Mouse (Mus musculus): ENCODE data around the gene Myzap. TPM values are rescaled to one million over a fixed set of nuclear protein-coding genes. Genes with fewer than 3 reads are reported as not detected.

The Myzap gene
- polyA plus RNA-seq, 1 experiment from 2014 or later: 7.9 TPM

- Histone ChIP-seq H3K4me1 (ENCODE audit: control insufficient read depth, insufficient read depth, low read length) (peaks cover 4% of the 10 kb centered on the region), H3K9ac (ENCODE audit: low read depth, low read length) (no peak overlapping the region), H3K27ac (ENCODE audit: low read length) (no peak overlapping the region; the same call in 1 of the 2 replicates), H3K4me3 (ENCODE audit: low read length) (no peak overlapping the region), H3K9me3 (ENCODE audit: control insufficient read depth, low read length) (no peaks in the 10 kb centered on the region), H3K27me3 (replicated peaks; ENCODE audit: control insufficient read depth, insufficient read depth, low read length) (no peaks in the 10 kb centered on the region), H3K36me3 (ENCODE audit: control insufficient read depth, insufficient read depth, low read length) (no peaks in the 10 kb centered on the region), H3K4me2 (ENCODE audit: low read depth, low read length) (no peak overlapping the region)
- no peak for ATAC-seq
- 76% methylated on average over 3 of the region's 3 CpGs for WGBS
Measured at GRCm38 (mm10) chr9:71567391-71567790, 24.8 kb downstream of the Myzap start.

DNA sequence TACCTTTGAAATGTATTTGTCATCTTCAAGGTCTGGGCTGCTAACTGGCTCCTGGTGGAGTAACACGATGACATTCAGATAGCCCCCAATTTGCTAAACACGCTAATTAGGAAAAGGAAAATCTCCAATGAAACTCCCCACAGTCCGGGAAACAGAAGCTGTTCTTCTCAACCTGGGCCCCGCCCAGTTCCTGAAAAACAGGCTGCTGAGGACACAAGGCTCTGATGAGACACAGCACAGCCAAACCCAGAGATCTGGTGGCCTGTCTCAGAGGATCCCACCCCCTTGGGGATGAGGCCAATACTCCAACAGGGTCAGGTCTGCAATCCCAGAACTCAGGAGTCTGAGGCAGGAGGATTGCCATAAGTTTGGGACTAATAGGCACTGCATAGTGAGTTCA is 25.4 kb downstream of the Myzap start:
- Histone ChIP-seq H3K36me3 (ENCODE audit: control insufficient read depth, insufficient read depth, low read length) (no peaks in the 10 kb centered on the region), H3K9me3 (ENCODE audit: control insufficient read depth, low read length) (no peaks in the 10 kb centered on the region), H3K27ac (ENCODE audit: low read length) (no peak overlapping the region), H3K27me3 (replicated peaks; ENCODE audit: control insufficient read depth, insufficient read depth, low read length) (no peaks in the 10 kb centered on the region), H3K4me1 (ENCODE audit: control insufficient read depth, insufficient read depth, low read length) (peaks cover 4% of the 10 kb centered on the region), H3K4me2 (ENCODE audit: low read depth, low read length) (no peak overlapping the region), H3K4me3 (ENCODE audit: low read length) (no peak overlapping the region), H3K9ac (ENCODE audit: low read depth, low read length) (no peak overlapping the region)
- no peak for ATAC-seq
- WGBS: 41% methylated on average over 4 of the region's 4 CpGs

GRCm38 (mm10) chr9:71557737-71558136 is 34.4 kb downstream of the Myzap start:
- Histone ChIP-seq H3K4me3 (ENCODE audit: low read length) (no peak overlapping the region), H3K36me3 (ENCODE audit: control insufficient read depth, insufficient read depth, low read length) (no peaks in the 10 kb centered on the region), H3K27me3 (replicated peaks; ENCODE audit: control insufficient read depth, insufficient read depth, low read length) (no peaks in the 10 kb centered on the region), H3K4me2 (ENCODE audit: low read depth, low read length) (no peak overlapping the region), H3K9ac (ENCODE audit: low read depth, low read length) (no peak overlapping the region), H3K27ac (ENCODE audit: low read length) (no peak overlapping the region), H3K9me3 (ENCODE audit: control insufficient read depth, low read length) (no peaks in the 10 kb centered on the region), H3K4me1 (ENCODE audit: control insufficient read depth, insufficient read depth, low read length) (peaks cover 3% of the 10 kb centered on the region; the same call in 1 of the 2 replicates)
- WGBS: 32% methylated on average over 2 of the region's 2 CpGs
- no peak for ATAC-seq

DNA sequence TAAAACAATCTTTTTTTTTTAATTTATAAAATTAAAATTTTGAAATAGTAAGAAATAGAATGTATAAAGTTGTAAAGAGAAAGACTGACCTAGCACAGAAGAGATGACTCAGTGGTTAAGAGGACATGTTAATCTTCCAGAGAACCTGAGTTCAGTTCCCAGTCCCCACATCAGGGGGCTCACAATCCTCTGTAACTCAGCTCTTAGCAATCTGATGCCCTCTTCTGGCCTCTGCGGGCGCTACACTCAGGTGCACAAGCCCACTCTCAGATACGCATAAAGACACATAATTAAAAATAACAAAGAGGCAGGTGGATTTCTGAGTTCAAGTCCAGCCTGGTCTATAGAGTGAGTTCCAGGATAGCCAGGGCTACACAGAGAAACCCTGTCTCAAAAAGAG is 38.2 kb downstream of the Myzap start:
- Histone ChIP-seq H3K4me1 (ENCODE audit: control insufficient read depth, insufficient read depth, low read length) (peaks cover 3% of the 10 kb centered on the region; the same call in 1 of the 2 replicates), H3K9ac (ENCODE audit: low read depth, low read length) (no peak overlapping the region), H3K4me3 (ENCODE audit: low read length) (no peak overlapping the region), H3K9me3 (ENCODE audit: control insufficient read depth, low read length) (no peaks in the 10 kb centered on the region), H3K36me3 (ENCODE audit: control insufficient read depth, insufficient read depth, low read length) (no peaks in the 10 kb centered on the region), H3K27me3 (replicated peaks; ENCODE audit: control insufficient read depth, insufficient read depth, low read length) (no peaks in the 10 kb centered on the region), H3K27ac (ENCODE audit: low read length) (no peak overlapping the region), H3K4me2 (ENCODE audit: low read depth, low read length) (no peak overlapping the region)
- 96% methylated on average over 3 of the region's 3 CpGs for WGBS
- no peak for ATAC-seq

GRCm38 (mm10) chr9:71550176-71550575 is 42.0 kb downstream of the Myzap start:
- no peak for ATAC-seq
- no peaks in the 10 kb centered on the region for H3K9me3 ChIP-seq (ENCODE audit: control insufficient read depth, low read length)
- H3K9ac ChIP-seq (ENCODE audit: low read depth, low read length): no peak overlapping the region
- H3K27ac ChIP-seq (ENCODE audit: low read length): no peak overlapping the region
- H3K27me3 ChIP-seq (replicated peaks; ENCODE audit: control insufficient read depth, insufficient read depth, low read length): no peaks in the 10 kb centered on the region
- no peak overlapping the region for H3K4me2 ChIP-seq (ENCODE audit: low read depth, low read length)
- WGBS: 89% methylated on average over 8 of the region's 8 CpGs
- H3K4me3 ChIP-seq (ENCODE audit: low read length): no peak overlapping the region
- H3K4me1 ChIP-seq (ENCODE audit: control insufficient read depth, insufficient read depth, low read length): no peaks in the 10 kb centered on the region
- no peaks in the 10 kb centered on the region for H3K36me3 ChIP-seq (ENCODE audit: control insufficient read depth, insufficient read depth, low read length)

DNA sequence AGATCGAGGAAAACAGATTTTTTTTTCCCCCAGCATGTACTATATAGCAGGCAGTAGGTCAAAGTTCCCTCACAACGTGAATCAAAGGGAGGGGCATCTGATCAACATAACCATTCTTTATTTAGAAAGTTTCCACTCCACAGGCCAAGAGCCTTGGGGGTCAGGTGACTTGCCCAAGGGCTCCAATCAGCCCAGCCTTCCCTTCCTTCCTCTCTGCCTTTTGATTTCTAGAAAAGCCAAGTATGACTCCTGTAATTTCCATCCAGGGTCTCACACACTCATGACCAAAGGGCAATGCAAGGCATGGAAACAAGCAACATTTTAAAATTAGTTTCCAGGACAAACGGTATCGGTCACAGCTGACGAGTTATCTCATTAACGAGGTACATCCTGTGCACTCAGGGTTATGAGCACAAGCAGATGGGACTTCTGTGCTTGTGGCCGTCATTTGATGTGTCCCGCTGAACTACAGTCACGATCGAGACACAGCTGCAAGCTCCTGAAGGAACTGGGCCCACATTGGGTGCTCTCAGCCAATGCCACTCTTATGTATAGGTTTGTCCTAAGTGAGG is 44.4 kb downstream of the Myzap start:
- Histone ChIP-seq H3K4me3 (ENCODE audit: low read length) (no peak overlapping the region), H3K4me1 (ENCODE audit: control insufficient read depth, insufficient read depth, low read length) (0 out of 2 replicates have a peak, but pooled peaks cover 2% of the 10 kb centered on the region), H3K27me3 (replicated peaks; ENCODE audit: control insufficient read depth, insufficient read depth, low read length) (no peaks in the 10 kb centered on the region), H3K4me2 (ENCODE audit: low read depth, low read length) (no peak overlapping the region), H3K27ac (ENCODE audit: low read length) (no peak overlapping the region), H3K9me3 (ENCODE audit: control insufficient read depth, low read length) (no peaks in the 10 kb centered on the region), H3K9ac (ENCODE audit: low read depth, low read length) (no peak overlapping the region), H3K36me3 (ENCODE audit: control insufficient read depth, insufficient read depth, low read length) (no peaks in the 10 kb centered on the region)
- 77% methylated on average over 10 of the region's 10 CpGs for WGBS
- no peak for ATAC-seq

- H3K4me1 ChIP-seq (ENCODE audit: control insufficient read depth, insufficient read depth, low read length): 0 out of 2 replicates have a peak, but pooled peaks cover 2% of the 10 kb centered on the region
- H3K36me3 ChIP-seq (ENCODE audit: control insufficient read depth, insufficient read depth, low read length): no peaks in the 10 kb centered on the region
- no peak overlapping the region for H3K4me2 ChIP-seq (ENCODE audit: low read depth, low read length)
- H3K9me3 ChIP-seq (ENCODE audit: control insufficient read depth, low read length): no peaks in the 10 kb centered on the region
- no peak for ATAC-seq
- H3K27ac ChIP-seq (ENCODE audit: low read length): no peak overlapping the region
- WGBS: 82% methylated on average over 5 of the region's 5 CpGs
- H3K4me3 ChIP-seq (ENCODE audit: low read length): no peak overlapping the region
- no peak overlapping the region for H3K9ac ChIP-seq (ENCODE audit: low read depth, low read length)
- H3K27me3 ChIP-seq (replicated peaks; ENCODE audit: control insufficient read depth, insufficient read depth, low read length): no peaks in the 10 kb centered on the region
Measured at GRCm38 (mm10) chr9:71544831-71545230, 47.3 kb downstream of the Myzap start.

- Histone ChIP-seq H3K9me3 (ENCODE audit: control insufficient read depth, low read length) (no peaks in the 10 kb centered on the region), H3K9ac (ENCODE audit: low read depth, low read length) (no peak overlapping the region), H3K4me2 (ENCODE audit: low read depth, low read length) (no peak overlapping the region), H3K36me3 (ENCODE audit: control insufficient read depth, insufficient read depth, low read length) (no peaks in the 10 kb centered on the region), H3K27me3 (replicated peaks; ENCODE audit: control insufficient read depth, insufficient read depth, low read length) (no peaks in the 10 kb centered on the region), H3K4me3 (ENCODE audit: low read length) (no peak overlapping the region), H3K27ac (ENCODE audit: low read length) (no peak overlapping the region), H3K4me1 (ENCODE audit: control insufficient read depth, insufficient read depth, low read length) (0 out of 2 replicates have a peak, but pooled peaks cover 2% of the 10 kb centered on the region)
- WGBS: 18% methylated on average over 19 of the region's 19 CpGs
- ATAC-seq: peak; percentile 82
Measured at GRCm38 (mm10) chr9:71543443-71544222, 48.5 kb downstream of the Myzap start.

DNA sequence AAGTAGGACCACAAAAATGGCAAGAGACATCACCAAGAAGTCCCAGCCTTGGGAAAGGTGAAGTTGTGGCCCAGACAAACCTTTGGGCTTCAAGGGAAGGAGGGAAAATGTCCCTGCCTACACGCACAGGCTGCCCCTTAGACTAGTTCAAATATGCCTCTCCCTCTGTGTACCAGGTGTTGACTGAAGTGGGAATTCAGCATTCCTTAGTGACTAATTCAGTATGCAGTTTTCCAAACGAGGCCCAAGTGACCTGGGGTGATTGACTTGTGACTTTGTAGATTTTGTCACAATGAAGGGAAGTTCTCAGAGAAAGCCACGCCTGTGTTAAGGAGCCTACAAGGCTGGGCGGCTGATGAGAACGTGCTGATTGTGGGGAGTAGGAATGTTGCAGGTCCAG is 49.9 kb downstream of the Myzap start:
- no peak overlapping the region for H3K4me3 ChIP-seq (ENCODE audit: low read length)
- H3K9ac ChIP-seq (ENCODE audit: low read depth, low read length): no peak overlapping the region
- no peaks in the 10 kb centered on the region for H3K36me3 ChIP-seq (ENCODE audit: control insufficient read depth, insufficient read depth, low read length)
- WGBS: 65% methylated on average over 5 of the region's 5 CpGs
- no peak overlapping the region for H3K4me2 ChIP-seq (ENCODE audit: low read depth, low read length)
- no peaks in the 10 kb centered on the region for H3K27me3 ChIP-seq (replicated peaks; ENCODE audit: control insufficient read depth, insufficient read depth, low read length)
- ATAC-seq: no peak
- no peak overlapping the region for H3K27ac ChIP-seq (ENCODE audit: low read length)
- 0 out of 2 replicates have a peak, but pooled peaks cover 2% of the 10 kb centered on the region for H3K4me1 ChIP-seq (ENCODE audit: control insufficient read depth, insufficient read depth, low read length)
- H3K9me3 ChIP-seq (ENCODE audit: control insufficient read depth, low read length): no peaks in the 10 kb centered on the region

Data from intestine, embryonic 16.5 days (tissue).